Mouse (Mus musculus) spleen, postnatal 36 days (tissue): ENCODE results near the gene Gm4707.
A peak's percentile ranks its signal among the peaks of the same experiment; 100 is the strongest.
"Not testable (repeated sequence)": the region's sequence is repeated elsewhere in the genome, so short reads cannot be mapped to it uniquely, and the experiment has no call there.

ENCODE experiments used
- DNase-seq, 2 experiments: peaks; one replicate each; pipeline ENCODE4 v3.0.0; 2022; ENCODE audit warnings: low spot score in 2 of 2, mixed read lengths in 1 of 2

Gm4707 gene

GRCm38 (mm10) chr17:71459818-71460217, at the start of gene Gm4707:
Gene Gm4707 (minus strand): TSS chr17:71459918.
- DNase-seq = no peak

GRCm38 (mm10) chr17:71506832-71507231, 47.1 kb upstream of the Gm4707 start:
- DNase-seq = no peak

DNA sequence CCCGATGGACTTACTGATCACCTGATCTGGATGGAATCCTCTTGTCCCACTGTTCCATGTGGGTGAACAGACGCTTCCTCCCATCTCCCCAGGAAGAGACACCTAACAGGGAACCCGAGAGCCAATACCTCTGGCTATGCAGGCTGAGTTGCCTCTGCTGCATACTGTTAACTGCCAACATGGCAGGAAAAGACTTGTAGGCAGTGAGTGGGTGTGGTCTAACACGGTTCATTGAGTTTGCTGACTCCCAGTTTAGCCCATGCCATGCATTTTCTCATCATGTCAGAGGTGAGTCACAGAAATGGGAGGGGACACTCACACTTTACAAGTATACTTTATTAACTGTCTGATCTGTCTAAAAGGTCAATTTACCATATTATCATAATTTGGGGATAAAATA, 36.1 kb upstream of the Gm4707 start:
- no peak for DNase-seq

DNA sequence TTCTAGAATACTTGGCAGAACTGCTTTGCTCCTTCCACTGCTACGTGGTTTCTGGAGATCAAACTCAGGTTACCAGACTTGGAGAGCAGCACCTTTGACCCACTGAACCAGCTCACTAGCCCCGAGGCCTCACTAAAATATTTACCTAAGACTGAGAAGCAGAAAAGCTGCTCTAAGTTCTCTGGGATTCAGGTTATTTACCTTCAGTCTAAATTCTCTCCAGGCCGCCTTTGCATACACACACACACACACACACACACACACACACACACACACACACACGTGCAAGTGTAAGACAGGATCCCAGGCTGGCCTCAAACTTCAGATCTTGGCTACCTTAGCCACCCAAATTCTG, 31.6 kb upstream of the Gm4707 start:
- no peak for DNase-seq

DNA sequence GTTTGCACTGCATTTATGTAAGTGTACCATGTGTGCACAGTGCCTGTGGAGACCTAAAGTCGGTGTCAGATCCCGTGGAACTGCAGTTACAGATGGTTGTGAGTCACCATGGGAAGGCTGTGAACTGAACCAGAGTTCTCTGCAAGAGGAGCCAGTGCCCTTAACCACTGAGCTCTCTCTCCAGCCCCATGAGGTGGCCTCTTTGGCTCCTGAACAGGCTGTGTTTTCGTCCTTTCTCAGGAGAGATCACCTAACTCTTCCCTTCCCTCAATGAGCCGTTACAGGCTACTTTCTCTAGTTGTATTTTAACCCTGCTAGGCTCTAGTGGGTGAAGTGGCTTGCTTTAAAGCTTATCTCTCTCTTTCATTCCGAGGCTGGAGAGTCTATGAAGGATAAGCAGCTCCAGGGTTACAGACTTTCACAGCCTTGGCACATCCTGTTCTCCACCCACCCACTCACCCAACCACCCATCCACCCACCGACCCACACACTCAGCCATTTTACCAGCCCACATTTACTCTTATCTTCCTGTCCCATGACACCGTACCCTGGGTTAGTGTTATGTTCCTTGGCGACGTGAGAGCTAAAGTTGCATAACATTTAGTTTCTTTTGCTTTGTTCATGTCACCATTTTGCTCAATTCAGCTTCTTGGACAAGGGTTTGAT, 31.1 kb upstream of the Gm4707 start:
- peak in 1 of 2 experiments; percentile 26 for DNase-seq

- peak; percentile 27 to 46 for DNase-seq
Observed at GRCm38 (mm10) chr17:71489703-71490461, 30.2 kb upstream of the Gm4707 start.

DNA sequence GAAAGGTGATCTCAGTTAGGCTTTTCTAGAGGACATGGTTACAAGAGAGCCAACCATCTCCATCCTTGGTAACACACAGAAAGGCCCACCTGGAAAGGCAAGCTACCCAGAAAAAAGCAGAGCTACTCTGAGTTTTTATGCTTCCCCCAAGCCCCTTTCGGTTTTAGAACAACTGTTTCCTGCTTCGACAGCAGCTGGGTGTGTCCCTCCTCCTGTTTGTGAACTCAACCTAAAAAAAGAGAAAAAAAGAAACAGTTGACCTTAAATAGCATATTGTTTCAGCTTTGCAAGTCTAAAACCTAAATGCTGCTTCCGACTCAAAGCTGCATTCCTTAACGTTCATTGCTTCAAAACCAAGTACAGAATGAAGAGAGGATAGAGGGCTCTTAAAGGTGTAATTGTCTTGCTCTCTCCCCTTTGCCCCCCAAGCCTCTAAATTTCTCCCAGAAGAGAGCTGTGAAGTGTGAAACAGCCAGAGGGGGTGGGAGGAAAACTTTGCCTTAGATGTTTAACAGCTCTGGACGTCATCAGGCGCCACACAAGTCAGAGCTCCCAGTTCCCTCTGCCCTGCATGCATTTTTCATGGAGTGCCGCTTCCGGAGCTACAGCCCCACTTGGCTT, 26.6 kb upstream of the Gm4707 start:
- DNase-seq = peak; percentile 82 to 86

GRCm38 (mm10) chr17:71485791-71486230, 26.1 kb upstream of the Gm4707 start:
- peak; percentile 85 to 87 for DNase-seq

DNA sequence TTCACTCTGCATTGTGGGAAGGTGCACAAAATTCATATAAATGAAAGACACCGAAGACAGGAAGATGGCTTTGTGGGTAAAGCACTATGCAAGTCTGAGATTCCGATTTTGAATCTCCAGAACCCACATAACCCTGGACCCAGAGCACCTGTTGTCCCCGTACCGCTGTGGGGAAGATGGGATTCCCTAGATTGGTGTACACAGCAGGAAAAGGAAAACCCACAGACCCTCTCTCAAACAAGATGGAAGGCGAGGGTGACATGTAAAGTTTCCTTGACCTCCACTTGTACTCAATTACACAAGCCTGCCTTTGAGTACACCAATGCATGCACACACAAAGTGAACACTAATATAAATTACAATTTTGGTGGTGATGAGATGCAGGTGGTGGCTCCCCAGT, 25.0 kb upstream of the Gm4707 start:
- DNase-seq = no peak

DNA sequence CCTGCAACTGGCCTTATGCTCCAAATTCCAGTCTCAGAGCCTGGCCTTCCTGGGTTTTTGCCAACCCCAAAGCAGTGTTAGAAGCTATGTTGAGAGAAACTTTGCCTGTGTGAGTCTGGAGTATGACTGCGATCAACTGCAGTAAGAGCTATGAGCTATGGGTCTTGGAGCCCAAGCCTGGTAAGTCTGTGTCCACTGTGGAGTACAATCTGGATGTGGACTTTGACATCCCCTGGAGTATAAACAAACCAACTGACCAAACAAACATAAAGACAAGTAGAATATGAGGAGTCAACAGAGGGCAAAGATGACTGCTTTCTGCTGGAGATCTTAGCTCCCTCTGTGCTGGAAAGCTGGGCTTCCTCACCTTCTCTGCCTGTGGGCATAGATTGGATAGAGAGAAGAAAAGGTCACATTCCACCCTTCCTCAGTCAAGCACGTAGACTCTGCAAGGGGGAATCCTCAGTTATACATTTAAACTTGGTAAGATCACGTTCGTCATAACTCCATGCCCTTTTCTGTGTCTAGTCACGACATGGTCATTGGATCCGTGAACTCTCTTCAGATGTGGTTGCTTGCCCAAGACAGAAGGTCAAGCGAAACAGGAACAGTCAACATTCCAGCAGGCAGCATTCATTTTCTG, 23.8 kb upstream of the Gm4707 start:
- no peak for DNase-seq

DNA sequence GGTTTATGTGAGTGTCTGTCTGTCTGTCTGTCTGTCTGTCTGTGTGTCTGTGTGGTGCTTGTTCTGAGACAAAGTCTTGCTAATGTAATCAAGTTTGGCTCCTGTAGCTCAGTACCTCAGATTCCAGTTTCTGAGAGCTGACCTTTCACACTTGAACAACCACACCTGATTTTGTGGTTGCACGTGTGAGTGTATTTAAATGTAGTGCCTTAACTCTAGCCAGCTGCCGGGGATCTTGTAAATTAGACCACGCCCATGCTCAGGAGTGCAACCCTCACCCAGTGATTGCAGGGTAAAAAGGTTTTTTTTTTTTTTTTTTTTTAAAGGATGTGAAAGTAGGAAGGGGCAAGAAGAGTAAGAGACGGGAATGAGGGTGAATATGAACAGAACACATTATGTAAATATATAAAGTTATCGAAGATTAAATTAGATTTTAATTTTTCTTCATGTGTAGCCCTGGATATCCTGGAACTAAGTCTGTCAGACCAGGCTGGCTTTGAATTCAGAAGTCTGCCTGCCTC, 19.7 kb upstream of the Gm4707 start:
- peak; percentile 88 to 91 for DNase-seq

DNA sequence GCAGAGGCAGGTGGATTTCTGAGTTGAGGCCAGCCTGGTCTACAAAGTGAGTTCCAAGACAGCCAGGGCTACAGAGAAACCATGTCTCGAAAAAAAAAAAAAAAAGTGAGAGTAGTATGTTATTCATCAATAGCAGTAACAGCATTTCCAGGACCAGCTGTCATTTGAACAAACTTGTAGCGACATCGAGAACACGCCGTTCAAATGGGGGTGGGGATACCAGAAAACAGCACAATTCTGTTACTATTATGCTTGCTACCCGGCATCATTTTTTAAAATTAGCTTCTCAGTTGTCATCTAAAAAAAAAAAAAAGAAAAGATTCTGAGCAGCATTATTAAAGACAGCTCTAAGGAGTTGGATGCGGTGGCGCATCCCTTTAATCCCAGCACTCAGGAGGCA, 17.8 kb upstream of the Gm4707 start:
- DNase-seq = no peak

DNA sequence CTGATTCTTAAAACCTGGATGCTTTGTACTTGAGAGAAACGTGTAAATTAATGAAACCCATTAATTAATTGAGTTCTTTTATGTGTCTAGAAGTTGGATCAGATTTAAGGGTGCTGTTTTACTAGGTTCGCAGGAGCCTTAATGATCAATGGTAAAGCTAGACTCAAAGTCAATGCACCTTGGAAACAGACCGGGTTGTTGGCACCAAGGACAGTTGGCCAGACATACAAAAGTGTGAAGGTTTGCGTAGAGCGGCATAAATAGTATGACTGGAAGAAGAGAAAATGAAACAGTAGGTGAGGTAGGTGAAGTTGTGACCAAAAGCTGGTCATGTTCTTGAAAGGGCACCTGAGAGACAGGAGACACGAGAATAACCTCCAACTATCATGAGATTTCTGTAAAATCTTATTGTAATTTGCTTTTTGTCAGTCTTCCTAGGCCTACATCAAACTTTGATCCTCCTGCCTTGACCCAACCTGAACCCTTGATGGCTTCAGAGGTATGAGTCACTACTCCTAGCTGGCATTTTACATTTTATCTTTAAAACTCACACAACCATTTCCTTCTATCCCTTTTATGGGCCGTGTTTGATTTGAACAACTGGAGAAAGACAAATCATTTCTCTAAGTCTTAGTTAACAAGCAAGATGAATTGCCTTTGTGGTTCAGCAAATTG, 16.8 kb upstream of the Gm4707 start:
- no peak for DNase-seq

DNA sequence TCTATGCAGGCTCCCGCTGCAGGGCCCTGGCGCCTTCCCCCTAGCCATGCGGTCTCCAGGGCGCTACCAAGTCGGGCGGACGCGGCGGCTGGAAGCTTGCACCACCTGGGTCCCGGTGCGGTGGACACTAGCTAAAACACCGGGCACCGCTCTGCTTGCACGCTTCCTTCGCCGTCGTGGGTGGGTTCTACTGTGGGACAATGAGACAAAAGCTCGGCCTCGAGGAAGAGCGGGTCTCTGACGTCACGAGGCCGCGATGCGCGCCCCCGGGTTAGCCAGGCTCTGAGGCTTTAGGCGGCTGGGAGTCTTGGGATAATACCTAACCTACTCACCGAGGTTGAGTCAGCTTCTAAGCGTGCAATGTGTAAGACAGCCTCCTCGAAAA, 16.0 kb upstream of the Gm4707 start:
- peak; percentile 58 to 70 for DNase-seq

DNA sequence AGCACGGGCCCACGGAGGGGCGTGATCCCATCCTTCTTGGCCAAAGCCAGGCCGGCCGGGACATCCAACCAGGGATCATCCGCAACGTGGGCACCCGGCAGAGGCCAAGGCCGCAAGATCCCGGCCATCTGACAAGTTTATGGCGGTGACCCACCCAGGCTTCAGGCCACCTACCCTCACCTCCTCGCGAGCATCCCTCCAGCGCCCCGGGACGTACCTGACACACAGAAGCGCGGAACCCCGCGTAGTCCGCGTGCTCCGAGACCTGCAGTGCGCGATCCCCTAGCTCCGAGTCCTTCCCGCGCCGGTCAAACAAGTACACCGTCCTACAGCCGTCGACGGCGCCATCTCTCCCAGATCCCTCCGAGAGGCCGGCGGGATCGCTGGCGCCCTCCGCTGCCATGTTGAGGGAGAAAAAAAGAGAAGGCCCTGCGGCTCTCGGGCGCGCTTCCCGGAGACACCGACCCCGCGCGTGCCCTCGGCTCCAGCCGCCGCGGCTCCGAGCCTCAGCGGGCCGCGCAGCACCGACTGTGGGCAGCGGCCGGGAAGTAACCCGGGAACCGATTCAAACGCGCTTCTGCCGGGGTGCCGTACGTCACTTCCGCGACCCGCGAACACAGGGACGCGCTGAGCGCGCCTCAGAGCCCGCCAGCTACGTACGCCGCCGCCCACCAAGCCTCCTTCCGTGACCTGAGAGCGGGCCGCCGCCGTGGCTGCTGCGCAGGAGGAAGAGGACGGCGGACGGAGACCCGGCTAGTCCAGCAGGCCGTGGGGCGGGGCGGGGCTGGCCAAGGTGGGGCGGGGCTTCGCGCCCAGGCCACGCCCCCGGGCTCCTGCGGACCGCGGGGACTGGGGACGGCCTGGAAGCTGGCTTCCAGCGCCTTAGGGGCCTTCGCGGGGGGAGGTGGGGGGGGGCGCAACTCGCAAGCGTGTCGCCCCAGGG, 15.3 kb upstream of the Gm4707 start, which contains the start of gene Smchd1:
Gene Smchd1 (minus strand): TSS at position 582 of the 943 bp plus-strand sequence.
- DNase-seq = peak; percentile 97 to 98

GRCm38 (mm10) chr17:71474128-71474527, 14.4 kb upstream of the Gm4707 start:
- no peak for DNase-seq

DNA sequence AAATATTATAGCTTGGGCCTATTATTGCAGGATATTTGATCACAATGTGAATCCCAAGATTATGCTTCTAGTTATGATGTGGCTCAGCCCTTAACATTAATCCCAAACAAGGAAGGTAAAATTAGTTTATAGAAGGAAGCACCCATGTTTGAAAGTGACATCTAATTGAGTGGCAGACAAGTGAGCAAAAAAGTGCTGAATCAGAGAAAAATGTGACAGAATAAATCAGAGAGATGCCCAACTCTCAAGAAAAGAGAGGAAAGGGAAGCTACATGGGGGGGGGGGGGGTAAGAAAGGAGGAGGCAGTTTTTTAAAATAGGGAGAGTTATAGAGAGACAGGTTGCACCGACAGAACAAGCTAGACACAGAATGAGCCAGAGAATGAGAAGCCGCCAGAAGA, 11.5 kb upstream of the Gm4707 start:
- DNase-seq = no peak

GRCm38 (mm10) chr17:71460312-71460711, 594 bp upstream of the Gm4707 start:
- DNase-seq = no peak

DNA sequence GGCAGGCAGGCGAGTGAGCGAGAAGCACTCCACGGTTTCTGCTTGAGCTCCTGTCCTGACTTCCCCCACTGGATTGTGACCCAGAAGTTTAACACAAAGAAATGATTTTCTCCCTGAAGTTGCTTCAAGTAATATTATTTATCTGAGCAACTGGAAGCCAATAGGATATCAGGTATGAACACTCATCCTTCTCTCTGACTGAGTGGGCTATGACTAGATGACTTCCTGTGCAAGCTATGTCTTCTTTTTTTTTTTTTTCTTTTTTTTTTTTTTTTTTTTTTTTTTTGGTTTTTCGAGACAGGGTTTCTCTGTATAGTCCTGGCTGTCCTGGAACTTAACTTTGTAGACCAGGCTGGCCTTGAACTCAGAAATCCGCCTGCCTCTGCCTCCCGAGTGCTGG, 2.4 kb downstream of the Gm4707 start:
- DNase-seq = not testable (repeated sequence)

DNA sequence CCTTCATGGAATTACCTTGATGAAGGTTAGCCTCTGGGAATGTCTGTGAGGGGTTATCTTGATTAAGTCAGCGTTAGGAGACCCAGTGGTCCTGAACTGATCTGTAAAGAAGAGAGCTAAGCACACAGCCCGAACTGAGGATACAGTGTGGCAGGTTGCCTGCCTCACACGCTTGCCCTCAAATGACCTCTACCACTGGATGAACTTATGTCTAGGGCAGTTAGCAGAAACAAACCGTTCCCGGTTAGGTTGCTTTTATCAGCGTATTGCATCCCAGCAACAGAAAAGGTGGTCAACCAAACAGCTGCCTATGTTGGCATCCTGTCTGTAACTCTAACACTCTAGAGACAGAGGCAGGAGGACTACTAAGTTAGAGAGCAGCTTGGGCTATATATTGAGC, 14.5 kb downstream of the Gm4707 start:
- DNase-seq = no peak
